Mouse (Mus musculus) adrenal gland, adult 10 weeks (tissue): ENCODE results near the gene Qdpr. TPM values are rescaled to one million over a fixed set of nuclear protein-coding genes. Genes with fewer than 3 reads are reported as not detected.

ENCODE experiments used
- polyA plus RNA-seq: library from polyadenylated mRNA; stranded (reverse); fragments of 350-450 nt; fragmentation: Illumina TruSeq; extraction: RNeasy Lipid Tissue Mini Kit (QIAGEN cat#74804); gene quantifications from one replicate; pipeline ENCODE4 v1.2.3, GENCODE M21; 2014; ENCODE audit warnings: low read depth, low replicate concordance

The Qdpr gene
- 99.1 TPM for polyA plus RNA-seq

DNA sequence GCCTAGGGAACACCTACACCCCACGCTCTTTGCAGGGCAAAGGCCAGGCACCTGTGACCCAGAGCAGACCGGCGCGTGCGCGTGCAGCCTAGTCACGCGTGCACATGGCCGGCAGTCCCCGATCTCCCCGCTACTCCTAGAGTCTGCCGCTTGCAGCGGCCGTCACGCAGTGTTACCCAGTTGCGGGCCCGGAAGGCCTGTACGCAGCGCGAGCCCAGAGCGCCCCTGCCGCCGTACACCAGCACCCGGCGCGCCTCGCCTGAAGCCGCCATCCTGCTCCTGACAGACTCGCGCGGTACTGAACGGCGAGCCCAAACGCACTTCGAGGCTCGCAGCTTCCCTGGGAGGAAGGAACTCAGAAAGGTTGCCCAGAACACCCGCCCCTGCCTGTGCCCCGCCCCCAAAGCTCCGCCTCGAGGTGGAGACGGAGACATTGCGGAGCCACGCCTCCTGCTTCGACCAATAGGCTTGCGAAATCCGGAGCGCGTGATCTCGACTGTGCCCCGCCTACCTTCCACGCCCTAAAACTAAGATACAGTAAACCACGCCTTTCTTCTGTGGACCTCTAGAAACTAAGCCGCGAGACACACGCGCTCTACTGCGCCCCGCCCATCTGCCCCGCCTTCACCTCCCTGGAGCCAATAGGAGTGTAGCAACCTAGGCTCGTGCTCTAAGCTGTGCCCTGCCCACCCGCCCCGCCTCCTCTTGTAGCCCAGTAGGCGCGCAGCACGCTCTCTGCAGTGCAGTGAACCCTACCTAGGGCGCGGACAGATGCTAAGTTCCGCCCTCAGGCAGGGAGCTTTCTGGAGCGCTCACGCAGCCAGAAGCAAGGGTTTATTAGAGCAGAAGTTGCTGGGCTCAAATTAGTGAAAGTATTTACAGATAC, at the start of gene Qdpr:
TSS of gene Qdpr (minus strand) at position 406 of the 886 bp plus-strand sequence.

DNA sequence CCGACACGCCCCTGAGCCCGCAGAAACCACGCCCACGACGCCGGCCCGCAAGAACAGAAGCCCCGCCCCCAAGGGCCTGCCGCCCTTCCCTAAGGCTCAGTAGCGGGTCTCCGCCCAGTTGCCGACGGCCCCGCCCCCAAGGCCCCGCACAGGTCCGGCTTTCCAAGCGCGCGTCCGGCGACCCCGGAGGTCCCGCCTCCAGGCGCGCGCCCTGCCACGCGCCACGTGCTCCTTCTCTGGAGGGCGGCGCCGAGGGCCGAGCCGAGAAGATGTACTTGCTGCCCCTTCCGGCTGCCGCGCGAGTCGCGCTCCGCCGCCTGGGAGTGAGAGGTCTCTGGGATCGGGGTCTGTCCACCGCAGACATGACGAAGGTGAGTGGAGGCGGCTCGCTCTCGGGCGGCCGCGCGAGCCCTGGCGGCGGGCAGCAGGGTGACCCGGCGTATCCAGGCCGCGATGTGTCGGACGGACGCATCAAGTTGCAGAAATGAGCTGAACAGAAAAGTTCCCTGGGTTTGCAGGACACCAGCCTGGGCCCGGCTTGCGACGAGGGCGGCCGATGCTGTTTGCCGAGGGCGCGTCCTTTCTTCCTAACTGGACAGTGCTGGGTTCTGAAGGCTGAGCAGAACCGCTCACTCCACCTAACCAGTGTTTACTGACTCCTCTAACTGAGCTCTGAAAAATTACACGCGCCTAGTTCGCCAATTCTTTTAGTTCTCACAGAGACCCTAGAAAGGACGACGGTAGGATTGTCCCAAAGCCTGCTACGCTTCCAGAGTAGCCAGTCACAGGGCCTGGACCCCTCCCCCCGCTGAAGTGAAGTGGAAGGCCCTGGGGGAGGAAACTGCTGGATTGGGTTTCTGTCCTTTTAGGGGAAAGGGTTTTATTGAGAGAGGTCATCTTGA, 43.4 kb upstream of the Qdpr start, which contains the start of gene Lap3:
TSS of gene Lap3 (plus strand) at position 184 of the 902 bp plus-strand sequence.

DNA sequence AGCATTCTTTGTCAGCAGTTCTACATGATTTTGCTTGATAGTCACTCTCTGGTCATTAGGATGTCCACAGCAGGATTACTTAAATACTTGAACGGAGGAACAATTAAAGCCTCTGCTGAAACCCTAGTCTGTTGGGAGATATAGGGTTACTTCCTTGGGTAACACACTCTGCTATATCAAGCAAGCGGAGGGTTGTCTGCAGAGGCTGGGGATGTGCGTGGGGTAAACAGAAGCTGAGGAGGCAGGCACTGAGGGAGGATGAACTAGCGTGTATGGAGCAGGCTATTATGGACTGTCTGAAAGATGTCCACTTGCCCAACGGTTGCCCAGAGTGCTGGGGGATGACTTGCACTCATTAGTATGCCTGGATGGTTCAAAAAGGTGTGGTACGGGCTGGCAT, 3.4 kb upstream of the Qdpr start, which contains the start of gene Clrn2:
TSS of gene Clrn2 (plus strand) at position 301 of the 400 bp plus-strand sequence.

Other genes with a start within 250 kb of the Qdpr start
- not detected for gene Clrn2, start 3.5 kb upstream of the Qdpr start, polyA plus RNA-seq
- gene Lap3, start 43.1 kb upstream of the Qdpr start, polyA plus RNA-seq = 49.9 TPM
- gene Med28, start 70.0 kb upstream of the Qdpr start, polyA plus RNA-seq = 76.3 TPM
- gene Fam184b, start 189.4 kb upstream of the Qdpr start, polyA plus RNA-seq = not detected
- gene Ncapg, start 219.7 kb upstream of the Qdpr start, polyA plus RNA-seq = 7.2 TPM